Mouse (Mus musculus) mouse embryonic stem cell (cell line): ENCODE measurements around the gene Padi4.

ENCODE experiments used
- in situ Hi-C, 2 experiments: fragments of 300-500 bp; cut with MboI; formaldehyde crosslinking; loops; 1 replicate in 1 of 2; 3 replicates in 1 of 2; pipeline ENCODE4 v1.14.3; 2019 to 2020; ENCODE audit warnings: low sequenced_read_pairs in 2 of 2, low pct_unique_long_range_greater_than_20kb in 1 of 2, mixed read lengths in 1 of 2; ENCODE audit not compliant: unreplicated experiment in 1 of 2

Gene Padi4

DNA sequence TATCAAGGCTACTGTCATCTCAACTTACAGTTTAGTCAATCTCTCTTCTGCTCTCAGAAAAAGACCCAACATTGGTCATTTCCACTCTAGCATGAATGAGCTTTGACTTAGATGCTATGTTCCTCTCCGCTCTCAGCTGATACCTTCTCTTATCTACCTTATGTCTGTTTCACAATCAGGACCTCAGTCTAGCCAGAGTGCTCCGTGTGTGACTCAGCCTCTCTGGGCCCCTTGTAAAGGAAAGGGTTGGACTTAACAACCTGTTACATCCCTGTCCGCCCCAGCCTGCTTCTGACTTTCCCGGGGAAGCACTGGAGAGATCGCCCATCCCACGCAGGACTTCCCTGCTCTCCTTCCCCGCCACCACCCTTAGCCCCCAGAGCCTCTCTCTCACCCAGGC, 18.5 kb upstream of the Padi4 start:
- in situ Hi-C loops = loop anchor here in 1 of 2 experiments (10.0 kb wide), 1 partner anchor 112 kb away; the partner anchor contains the start of gene Padi2

DNA sequence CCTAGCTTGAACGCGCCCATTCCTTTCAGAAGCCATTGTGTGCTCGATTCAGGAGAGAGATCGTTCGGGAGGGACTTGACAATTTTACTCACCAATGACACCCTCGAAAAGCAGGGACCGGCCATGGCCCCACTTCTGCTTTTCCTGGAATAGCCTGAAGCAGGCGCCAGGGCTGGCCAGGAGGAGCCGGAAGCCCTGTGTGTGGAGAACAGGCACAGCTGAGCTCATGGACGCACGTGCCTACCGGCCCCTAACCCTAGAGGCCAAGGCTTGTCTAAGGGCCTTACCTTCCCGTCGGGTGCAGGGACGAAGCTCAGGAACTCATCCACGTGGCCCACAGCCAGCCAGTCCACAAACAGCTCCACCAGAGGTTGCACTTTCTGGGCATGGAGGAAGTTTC, 17.0 kb upstream of the Padi4 start:
- in situ Hi-C loops = loop anchor here in 1 of 2 experiments (10.0 kb wide), 1 partner anchor 114 kb away; the partner anchor contains the start of gene Padi2

DNA sequence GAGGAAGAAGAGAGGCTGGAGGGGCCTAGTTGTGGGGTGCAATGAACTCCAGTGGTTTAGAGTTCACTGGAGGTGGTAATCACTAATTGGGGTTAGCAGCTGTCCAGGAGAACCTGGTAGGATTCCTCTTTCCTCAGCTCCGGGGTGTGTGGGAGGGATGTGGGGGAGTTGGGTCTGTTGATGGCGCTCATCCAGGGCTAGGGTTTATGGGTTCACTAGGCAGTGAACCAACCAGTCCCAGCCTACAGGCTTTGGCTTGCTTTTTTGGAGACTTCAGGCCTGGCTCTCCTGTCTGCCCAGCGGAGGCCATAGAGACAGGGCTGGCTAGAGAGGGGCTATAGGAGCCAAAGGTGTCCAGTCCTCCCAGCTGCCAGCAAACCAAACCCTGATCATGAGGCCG, 15.9 kb upstream of the Padi4 start:
- in situ Hi-C loops = loop anchor here (10.0 kb wide), 1 partner anchor 115 kb away; the partner anchor contains the start of gene Padi2 (in 2 of the 2)

- in situ Hi-C loops = loop anchor here in 1 of 2 experiments (10.0 kb wide), 1 partner anchor 116 kb away; the partner anchor contains the start of gene Padi2
These were observed 14.9 kb upstream of the Padi4 start for GRCm38 (mm10) chr4:140788983-140789382.

DNA sequence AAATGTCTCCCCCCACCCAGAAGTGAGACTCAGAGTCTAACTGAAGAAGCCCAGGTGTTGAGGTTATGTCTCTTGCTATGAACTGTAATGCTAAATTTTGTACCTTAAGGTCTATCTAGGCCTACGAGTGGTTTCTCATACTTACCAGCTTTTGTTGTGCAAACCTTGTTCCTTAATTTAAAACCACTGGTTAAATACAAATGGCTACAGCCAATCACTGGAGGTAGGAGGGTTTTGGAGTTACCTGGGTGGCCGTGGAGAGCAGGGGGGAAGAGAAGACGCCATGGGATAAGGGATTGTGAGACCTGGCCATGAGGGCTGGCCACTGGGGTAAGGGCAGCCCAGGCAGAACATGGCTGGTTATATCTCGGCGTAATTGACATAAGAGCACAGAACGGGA, 14.2 kb upstream of the Padi4 start:
- in situ Hi-C loops = loop anchor here in 1 of 2 experiments (10.0 kb wide), 1 partner anchor 117 kb away; the partner anchor contains the start of gene Padi2

- in situ Hi-C loops = loop anchor here in 1 of 2 experiments (10.0 kb wide), 1 partner anchor 117 kb away; the partner anchor contains the start of gene Padi2
These were observed 13.4 kb upstream of the Padi4 start for GRCm38 (mm10) chr4:140787414-140787813.

DNA sequence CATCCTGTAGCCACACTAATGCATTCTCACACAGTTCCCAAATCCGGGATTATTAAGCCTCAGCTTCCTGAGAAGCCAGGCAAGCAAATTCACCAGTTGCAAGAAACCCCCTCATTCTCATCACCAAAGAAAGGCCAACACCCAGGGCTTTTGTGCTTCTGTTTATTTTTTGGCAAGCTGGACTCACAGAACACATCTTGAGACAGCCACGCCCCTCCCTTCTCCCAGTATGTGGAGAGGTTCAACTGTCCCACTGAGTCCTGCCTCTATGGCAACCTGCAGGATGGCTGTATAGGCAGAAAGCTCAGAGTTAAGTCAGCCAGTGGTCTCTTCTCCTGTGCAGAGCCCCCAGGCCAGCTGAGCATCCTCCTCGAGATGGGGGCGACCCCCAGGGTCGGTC, 11.2 kb upstream of the Padi4 start:
- in situ Hi-C loops = loop anchor here in 1 of 2 experiments (10.0 kb wide), 1 partner anchor 120 kb away; the partner anchor contains the start of gene Padi2

DNA sequence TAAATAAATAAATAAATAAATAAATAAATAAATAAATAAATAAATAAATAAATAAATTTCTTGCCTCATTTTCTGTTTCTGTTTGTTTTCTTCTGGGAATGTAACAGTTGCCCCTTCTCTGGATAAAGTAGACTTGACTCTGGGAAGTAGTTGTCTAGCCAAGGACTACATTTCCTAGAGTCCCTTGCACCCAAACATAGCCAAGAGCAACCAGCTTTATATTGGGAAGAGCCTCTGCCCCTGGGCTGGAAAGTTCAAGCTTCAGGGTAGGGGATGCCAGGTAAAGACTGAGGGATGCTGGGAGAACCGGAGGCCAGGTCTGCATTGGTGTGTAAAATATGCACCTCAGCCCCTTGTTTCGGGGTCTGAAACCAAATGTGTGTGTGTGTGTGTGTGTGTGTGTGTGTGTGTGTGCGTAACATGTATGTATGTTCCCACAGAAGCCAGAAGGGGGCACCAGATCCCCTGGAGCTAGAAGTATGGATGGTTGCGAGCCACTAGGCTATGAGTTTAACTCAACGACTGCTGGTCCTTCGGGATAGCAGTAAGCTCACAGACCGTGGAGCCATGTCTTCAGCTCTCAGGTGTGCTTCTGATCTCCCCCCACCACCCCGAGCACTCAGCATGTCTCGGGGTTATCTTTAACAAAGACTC, 10.4 kb upstream of the Padi4 start:
- in situ Hi-C loops = loop anchor here in 1 of 2 experiments (10.0 kb wide), 1 partner anchor 120 kb away; the partner anchor contains the start of gene Padi2

DNA sequence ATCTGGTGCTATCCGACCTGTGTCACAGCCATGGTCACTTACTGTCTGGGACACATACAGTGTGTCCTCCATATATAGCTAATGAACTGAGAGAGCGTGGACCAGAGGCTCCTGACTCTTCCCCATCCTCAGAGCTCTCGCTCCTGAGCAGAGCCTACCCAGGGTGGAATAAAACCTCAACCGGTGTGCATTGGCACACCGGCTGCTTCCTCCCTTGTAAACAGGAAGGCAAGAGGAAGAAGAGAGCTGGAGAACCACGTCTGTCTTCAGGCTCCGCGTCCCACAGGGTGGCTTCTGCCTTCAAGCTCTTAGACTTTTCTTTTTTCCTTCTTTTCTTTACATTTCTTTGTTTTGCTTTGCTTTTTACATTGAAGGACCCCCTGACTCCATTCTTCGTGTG, 8.8 kb upstream of the Padi4 start:
- in situ Hi-C loops = loop anchor here in 1 of 2 experiments (10.0 kb wide), 1 partner anchor 122 kb away; the partner anchor contains the start of gene Padi2

DNA sequence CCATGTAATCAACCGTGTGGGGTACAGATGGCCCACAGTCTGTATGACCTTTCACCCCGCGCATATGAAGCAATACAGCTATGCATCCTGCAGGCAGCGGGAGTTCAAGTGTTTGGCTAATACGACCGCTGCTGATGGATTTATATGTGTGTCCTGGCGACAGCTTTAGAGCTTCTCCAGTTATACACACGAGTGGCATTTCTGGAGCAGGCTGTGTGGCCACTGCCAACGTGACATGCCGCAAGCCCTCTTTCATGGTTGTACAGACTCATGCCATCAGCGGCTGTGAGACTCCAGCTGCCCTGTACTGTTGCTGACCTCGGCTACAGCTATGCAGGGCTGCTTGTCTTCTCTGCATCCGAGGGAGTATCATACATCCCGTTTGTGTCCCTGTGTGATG, 6.5 kb upstream of the Padi4 start:
- in situ Hi-C loops = loop anchor here in 1 of 2 experiments (10.0 kb wide), 1 partner anchor 124 kb away; the partner anchor contains the start of gene Padi2

GRCm38 (mm10) chr4:140779803-140780397, 5.9 kb upstream of the Padi4 start:
- in situ Hi-C loops = loop anchor here in 1 of 2 experiments (10.0 kb wide), 1 partner anchor 125 kb away; the partner anchor contains the start of gene Padi2

DNA sequence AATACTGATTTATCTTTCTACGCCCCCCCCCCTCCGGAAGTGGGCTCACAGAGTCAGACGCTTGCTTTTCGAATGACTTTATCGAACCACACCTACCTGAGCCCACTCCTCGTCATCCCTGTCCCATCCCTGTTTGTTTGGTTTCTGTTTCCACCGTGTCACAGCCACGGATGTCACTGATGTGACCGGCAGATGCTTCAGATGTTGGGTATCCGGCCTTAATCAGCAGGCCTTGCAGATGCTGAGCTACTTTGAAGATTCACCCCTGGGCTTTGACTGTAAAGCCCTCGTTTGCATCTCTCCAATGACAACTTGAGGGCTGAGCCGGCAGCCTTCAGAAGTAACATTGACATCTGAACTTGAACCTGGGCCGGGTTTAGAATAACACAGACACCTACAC, 2.6 kb upstream of the Padi4 start:
- in situ Hi-C loops = no loop called here

GRCm38 (mm10) chr4:140775876-140776275, 1.8 kb upstream of the Padi4 start:
- in situ Hi-C loops = no loop called here

GRCm38 (mm10) chr4:140774893-140775292, 857 bp upstream of the Padi4 start:
- in situ Hi-C loops = no loop called here

- in situ Hi-C loops = no loop called here
These were observed 2.9 kb downstream of the Padi4 start for GRCm38 (mm10) chr4:140771091-140771490.

GRCm38 (mm10) chr4:140770433-140770832, 3.6 kb downstream of the Padi4 start:
- in situ Hi-C loops = no loop called here

DNA sequence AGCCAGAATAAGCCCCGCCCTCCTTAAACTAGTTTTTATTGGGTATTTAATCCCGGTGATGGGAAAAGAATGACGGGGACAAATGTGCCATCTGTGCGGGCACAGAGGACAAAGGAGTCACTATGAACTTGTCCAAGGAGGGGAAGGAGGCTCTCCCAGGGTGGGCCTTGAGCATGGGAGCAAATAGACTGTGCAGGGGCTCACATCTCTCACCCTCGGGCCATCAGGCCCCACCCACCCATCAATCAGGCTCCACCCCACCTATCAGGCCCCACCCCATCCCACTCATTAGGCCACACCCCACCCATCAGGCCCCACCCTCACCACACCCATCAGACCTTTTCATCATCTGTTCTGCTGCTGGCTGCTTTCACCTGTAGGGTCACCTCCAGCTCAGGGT, 5.1 kb downstream of the Padi4 start:
- in situ Hi-C loops = no loop called here

DNA sequence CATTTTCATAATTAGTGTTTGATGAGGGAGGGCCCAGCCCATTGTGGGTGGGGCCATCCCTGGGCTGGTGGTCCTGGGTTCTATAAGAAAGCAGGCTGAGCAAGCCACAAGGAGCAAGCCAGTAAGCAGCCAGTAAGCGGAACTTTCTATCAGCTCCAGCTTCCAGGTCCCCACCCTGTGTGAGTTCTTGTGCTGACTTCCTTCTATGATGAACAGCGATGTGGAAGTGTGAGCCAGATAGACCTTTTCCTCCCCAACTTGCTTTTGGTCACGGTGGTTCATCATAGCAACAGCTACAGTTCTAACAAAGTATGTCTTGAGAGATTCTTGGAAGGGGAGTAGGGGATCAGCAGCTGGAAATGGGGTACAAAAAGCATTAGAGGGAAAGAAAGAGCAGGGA, 8.1 kb downstream of the Padi4 start:
- in situ Hi-C loops = no loop called here

GRCm38 (mm10) chr4:140763158-140763557, 10.9 kb downstream of the Padi4 start:
- in situ Hi-C loops = no loop called here
